Mouse (Mus musculus) thymus, postnatal 0 days (tissue): ENCODE data around the gene Anapc15-ps. TPM values are rescaled to one million over a fixed set of nuclear protein-coding genes. Genes with fewer than 3 reads are reported as not detected.

Source experiments
- DNase-seq: peaks from one replicate; pipeline ENCODE4 v3.0.0-alpha.2; 2015; ENCODE audit warnings: low spot score
- polyA plus RNA-seq: library from polyadenylated mRNA; unstranded; fragments of >200 nt; fragmentation: Nextera tagmentation; extraction: Ambion mirVana; gene quantifications from 2 replicates; pipeline ENCODE4 v1.2.1, GENCODE M21; 2015

Gene Anapc15-ps
- polyA plus RNA-seq, 1 experiment from 2014 or later, result not detected

DNA sequence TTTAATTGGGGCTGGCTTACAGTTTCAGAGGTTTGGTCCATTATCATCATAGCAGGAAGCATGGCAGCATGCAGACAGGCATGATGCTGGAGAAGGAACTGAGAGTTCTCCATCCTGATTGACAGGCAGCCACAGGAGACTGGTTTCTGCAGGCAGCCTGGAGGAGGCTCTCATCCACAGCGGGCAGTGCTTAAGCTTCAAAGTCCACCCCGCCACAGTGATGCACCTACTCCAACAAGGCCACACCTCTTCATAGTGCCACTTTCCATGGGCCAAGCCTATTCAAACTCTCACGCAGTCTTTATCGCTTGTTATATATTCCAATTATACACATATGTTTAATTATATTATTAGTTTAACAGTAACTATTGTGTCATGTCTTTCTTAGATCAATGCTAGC is 18.1 kb upstream of the Anapc15-ps start:
- DNase-seq, result no peak

DNA sequence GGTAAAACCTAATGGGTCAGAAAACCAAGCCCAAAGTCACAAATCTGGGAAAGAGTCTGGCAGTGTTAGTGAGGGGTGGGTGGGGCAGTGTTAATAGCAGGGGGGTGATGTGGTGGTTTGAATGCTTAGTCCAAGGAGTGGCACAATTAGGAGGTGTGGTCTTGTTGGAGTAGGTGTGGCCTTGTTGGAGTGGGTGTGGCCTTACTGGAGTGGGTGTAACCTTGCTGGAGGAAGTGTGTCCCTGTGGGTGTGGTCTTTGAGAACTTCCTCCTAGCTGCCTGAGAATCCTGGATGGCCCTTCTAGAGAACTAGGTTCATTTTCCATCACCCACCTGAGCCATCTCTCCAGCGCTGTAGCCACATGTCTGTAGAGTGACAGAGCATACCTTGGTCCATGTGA is 16.6 kb upstream of the Anapc15-ps start:
- no peak for DNase-seq

DNA sequence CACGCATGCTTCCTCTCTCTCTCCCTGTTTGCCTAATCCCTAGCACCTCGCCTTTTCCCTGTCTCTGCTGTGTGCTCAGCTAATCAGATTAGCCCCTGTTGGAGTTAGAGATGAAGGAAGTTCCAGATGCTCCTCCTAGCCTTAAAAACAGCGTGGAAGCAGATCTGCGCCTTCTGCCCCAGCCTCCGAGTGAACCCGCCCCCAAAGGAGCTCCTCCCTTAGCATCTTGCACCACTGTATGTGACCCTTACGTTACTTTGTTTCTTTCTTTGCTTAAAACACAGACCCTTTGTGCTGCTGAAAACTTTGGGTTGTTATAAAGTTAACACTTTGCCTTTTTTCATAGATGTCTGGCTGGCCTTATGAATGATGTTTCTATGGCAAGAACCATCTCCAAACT is 15.8 kb upstream of the Anapc15-ps start:
- no peak for DNase-seq

DNA sequence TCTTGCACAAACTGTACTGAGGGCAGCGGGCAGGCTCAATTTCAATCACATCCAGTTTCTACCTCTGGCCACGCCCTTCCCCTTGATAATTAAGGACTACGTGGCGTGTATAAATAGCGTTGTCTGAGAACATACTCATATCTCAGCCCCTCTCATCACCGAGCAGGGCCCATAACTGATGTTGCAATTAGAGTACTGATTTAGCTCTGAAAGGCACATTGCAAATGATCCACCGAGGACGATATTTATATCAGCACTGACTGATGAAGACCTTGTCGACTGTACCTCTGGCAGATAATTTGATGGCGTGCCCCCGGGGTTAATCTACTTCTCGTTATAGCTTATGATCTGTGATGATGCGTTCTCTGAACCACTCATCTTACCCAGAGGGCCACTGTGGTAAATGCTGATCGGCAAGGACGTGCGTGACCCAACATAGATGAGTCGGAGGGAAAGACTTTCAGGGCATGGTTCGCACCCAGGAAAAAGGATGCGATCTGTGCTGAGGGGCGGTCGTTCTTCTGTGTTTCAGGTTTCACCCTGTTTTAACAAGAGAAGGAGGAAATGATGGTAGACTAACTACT is 14.4 kb upstream of the Anapc15-ps start:
- no peak for DNase-seq

DNA sequence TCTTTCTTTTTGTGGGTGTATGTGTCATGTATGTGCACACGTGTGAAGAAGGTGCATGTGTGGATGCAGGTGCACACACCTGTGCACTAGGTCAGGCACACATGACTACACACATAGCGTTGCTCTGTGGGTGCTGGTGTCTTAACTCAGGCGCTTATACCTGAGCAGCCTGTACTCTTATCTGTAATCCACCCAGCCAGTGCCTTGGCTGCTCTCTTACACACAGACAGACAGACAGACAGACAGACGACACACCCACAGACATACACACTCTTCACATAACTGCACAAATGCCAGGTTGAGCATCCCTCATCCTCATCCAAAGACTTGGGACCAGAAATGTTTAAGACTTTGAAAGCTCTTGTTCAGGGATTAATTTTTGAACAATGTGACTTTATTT is 12.8 kb upstream of the Anapc15-ps start:
- DNase-seq, result no peak

DNA sequence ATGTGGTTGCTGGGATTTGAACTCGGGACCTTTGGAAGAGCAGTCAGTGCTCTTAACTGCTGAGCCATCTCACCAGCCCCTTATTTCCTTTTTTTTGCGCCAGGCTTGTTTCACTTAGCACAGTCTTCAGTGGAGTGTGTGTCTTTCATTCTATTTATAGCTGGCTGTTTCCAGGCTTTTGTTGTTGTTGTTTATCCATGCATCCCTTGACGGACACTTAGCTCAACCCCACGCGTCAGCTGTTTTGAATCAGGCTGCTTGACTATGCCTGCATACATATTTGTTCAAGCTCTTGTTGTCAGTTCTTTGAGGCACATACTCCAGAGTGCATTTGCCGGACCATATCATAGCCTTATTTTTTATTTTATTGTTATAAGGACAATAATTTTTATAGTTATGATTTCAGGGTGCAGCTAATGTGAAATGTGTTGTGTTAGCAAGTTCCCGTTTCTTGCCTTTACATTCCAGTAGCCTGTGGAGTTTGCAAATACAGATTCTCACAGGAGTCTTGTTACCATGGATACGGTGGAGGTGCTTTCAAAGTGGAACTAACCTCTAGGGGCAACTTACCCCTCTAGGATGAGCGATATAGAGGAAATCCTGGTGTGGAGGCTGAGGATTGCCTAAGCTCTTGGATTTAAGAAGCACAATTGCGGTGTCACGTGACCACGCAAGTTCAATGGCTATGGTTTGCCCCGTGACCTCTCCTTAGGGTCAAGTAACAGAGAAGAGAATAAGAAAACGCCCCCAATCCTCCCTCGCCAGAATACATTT is 11.7 kb upstream of the Anapc15-ps start:
- DNase-seq, result no peak

DNA sequence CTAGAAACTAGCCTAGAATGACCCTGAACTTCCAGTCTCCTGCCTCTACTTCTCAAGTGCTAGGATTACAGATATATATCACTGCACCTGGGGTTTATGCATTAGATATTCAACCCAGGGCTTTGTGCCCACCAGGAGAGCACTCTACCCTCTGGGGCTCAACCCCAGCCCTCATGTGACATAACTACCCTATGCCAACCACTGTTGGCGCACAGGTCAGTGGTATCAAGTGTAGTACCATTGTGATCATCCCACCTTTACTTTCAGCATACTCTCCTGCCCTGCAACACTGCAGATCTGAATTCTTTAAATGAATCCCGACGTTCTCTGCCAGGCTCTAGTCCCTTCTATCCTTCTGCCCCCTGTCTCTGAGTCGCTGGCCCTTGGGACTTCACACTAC is 11.0 kb upstream of the Anapc15-ps start:
- DNase-seq, result no peak

DNA sequence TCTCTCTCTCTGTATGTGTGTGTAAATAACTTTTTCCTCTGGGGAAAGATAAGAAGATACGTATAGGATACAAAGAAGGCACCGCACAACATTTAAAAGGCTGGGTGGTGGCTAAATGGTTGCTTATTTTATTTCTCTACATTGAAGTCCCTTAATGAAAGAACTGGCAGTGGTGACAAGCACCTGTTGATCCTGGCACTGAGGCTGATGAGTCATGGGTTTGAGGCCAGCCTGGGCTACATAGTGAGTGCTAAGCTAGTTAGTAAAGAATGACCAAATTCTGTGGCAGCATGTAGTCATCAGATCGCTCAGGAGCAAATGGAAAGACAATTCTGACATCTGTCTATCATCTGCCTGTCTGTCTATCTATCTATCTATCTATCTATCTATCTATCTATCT is 10.5 kb upstream of the Anapc15-ps start:
- DNase-seq, result no peak

DNA sequence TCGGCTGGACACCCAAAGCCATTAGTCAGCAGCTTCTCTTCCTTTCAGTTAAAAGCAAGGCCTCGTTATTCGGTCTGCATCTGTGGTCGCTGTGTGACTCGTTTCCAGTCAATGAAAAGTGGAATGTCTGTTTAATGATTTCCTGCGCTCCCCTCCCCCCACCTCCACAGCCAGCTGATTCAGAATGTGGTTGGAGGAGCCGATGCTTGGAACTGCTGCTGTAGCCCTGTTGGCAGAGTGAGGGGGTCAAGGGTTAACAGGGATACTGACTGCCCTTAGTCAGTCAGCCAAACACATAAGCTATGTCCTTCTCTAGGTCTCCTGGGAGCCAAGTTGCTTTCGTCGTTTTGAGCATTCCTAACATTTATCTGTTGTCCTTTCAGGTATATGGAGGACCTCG is 9.7 kb upstream of the Anapc15-ps start:
- DNase-seq, result no peak

DNA sequence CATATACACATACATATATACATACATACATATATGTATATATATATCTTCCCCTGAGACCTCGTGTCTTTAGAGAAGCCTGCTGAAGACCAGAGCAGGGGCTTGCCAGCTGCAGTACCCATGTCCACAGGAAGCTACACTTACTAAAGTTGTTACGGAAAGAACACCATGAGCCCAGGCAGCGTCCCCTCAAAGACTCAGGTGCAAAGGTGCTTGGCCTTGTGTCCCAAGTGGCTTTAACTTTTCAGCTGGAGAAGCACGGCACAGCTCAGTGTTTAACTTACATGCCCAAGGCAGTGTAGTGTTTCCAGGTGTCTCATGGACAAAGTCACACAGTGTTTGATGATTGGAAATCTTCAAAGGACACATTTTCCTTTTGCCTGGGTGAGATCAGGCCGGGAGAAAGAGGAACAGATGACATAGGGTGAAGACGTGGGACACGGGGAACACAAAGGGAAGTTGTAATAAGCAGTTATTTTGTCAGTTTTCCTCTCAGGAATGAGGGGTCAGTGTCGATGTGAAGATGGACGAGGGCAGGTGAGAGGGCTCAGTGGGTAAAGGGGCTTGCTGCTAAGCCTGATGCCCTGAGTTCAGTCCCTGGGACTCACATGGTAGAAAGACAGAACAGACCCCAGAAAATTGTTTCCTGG is 9.0 kb upstream of the Anapc15-ps start:
- no peak for DNase-seq

DNA sequence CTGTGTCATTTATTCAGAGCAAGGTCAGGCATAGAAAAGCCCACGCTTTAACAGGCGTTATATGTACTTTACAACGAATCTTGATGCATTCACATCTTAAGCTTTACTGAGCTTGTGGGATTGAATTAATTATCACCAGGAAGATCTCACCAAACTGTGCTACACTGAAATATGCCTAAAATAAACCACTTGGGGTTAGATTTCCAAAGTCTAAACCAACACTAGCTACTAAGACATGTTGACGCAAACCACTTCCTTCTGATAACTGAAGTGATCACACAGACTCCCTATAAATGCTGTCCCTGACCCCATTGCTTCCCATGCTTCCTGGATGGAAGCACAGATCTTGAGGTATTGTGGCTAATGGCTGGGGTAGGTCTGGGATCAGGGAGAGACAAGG is 8.2 kb upstream of the Anapc15-ps start:
- no peak for DNase-seq

DNA sequence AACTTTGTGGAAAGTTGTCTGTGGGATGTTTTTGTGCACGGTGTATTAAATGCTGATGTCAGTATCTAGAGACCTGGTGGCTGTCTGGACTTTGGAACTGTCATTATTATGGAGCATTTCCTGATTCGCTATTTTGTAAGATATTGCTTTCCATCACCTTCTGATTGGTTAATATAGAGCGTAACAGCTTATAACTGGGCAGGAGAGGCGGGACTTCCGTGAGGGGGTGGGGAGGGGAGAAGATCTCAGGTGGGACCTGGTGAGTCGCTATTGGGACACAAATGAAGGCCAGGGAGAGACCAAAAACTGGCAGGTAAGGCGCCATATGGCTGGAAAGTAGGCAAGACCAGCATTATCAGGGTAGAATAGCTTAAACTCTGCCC is 7.8 kb upstream of the Anapc15-ps start:
- peak; percentile 20 for DNase-seq

DNA sequence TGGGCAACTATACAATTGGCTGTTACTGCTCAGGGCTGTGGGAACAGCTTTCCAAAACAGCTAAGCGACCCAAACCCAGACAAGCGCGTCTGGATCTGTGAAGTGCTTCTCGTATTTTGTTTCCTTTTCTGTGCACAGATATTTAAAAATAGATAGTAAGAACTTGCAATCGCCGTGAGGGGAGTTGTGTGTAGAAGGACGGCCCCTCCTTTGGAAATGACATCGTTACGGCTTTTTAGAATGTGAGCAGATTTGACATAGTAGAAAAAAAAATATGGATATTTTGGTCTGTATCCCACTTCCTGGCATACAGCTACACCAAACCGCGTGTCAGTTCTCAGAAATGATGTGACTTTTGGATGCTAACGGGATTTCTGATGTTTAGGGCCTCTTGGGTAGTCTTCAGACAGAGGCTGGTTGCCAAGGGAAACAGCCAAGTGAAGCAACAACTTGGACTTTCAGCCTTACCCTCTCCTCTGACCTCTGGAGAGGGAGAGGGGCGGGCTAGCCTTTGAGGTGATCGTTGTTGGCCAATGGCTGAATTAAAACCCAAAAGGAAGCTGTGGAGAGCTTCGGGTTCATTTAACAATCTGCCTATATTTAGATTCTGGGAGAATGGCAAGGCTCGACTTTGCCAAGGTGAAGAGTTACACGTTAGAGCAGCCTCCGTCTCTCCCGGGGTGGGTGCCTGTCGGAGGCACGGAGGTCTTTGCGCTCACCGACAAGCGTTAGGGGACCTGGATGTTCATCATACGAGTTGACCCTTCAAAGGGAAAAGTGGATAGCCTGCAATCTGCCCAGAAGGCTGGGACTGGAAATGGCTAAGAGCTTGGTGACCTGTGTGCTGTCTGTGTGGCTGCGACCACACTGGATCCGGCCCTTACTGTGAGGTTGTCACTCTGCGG is 7.2 kb upstream of the Anapc15-ps start:
- DNase-seq, result no peak

DNA sequence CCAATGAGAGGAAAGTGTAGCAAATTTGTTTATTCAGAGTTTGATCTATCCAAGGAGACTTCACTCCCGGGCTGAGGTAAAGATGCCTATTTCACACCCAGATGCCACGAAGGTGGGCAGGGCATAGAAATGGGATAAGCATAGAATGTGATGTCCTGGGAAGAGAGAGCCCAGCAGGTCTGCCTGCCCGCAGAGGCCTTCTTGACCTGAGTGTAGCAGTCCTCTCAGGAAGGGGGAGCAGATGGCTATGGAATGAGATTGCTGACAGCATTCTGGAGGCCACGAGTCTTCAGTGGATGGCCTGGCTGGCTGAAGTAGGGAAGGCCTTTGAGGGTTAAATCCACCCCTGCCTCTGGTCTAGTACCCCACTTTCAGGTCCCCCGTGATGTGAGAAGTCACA is 5.9 kb upstream of the Anapc15-ps start:
- DNase-seq, result no peak

DNA sequence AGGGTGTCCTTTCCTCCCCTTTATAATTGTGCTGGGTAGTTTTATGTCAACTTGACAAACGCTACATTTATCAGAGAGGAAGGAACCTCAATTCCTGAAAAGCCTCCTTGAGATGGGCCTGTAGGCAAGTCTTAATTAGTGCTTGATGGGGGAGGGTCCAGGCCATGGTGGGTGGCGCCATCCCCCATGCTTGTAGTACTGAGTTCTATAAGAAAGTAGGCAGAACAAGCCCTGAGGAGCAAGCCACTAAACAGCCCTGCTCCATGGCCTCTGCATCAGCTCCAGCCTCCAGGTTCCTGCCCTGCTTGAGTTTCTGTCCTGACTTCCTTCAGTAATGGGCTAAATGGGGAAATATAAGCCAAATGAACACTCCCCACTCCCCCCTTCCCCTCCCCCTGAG is 5.4 kb upstream of the Anapc15-ps start:
- DNase-seq, result no peak

DNA sequence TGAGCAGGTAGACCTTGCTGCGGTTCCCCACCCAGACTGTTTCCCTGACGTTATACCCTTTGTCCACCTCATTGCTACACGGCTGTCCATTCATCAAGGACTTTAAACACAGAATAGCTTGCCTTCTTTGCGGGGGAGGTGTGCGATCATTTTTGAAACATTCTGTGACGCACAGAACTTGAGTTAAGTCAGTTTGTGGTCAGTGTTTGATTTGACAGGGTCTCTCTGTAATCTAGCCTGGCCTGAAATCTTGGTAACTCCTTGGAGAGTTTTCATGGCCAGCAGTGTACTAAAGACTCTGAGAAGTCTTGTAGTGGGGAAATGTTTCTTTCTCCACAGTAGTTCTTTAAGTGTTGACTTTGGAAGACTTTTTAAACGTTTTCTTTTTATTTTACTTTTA is 5.0 kb upstream of the Anapc15-ps start:
- no peak for DNase-seq

DNA sequence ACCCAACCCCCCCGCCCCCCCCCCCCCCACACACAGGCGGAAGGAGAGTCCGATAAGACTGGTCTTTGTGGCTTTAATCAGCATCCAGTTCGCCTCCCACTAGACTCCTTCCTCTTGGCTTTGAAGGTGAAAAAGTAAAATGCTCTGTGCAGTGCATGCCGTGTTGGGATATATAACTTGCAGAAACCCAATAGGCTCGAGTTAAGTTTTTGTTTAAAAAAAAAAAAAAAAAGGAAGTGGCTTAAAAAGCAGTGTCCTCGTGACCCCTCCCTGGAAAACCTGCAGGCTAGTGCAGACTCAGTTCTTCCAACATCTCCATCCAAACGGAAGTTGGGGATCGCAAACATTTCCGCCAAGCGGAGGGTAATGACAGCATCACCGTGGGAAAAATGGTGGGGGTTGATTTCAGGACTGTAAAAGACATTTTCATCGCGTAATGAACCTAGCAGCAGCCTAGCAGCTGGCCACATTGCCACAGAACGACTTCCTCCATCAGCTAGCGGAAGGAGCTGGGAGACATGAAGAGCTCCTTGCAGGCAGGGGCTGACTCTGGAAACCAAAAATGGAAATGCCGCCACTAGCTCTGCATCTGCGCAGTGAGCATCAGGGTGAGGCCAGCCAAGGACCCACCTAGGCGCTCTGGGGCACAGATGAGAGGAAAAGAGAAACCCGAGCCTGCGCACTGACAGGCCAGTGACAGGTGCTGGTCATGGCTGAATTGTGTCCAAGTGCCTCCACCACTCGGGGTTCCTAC is 4.3 kb upstream of the Anapc15-ps start:
- DNase-seq, result peak; percentile 75

DNA sequence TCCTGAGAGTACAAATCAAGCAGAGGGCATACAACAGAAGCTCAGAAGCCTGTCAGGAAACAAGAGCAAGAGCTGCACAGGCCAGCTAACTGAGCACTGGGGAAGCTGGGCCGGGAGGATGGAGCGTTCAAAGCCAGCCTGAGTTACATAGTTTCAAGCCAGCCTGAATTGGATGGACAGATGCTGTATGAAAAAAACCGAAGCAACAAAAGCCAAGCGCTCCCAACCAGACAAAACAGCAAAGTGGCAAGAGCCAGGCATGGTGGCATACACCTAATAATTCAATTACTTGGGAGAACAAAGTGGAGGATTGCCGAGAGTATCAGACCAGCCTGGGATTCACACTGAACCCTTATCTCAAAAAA is 3.7 kb upstream of the Anapc15-ps start:
- DNase-seq, result no peak

DNA sequence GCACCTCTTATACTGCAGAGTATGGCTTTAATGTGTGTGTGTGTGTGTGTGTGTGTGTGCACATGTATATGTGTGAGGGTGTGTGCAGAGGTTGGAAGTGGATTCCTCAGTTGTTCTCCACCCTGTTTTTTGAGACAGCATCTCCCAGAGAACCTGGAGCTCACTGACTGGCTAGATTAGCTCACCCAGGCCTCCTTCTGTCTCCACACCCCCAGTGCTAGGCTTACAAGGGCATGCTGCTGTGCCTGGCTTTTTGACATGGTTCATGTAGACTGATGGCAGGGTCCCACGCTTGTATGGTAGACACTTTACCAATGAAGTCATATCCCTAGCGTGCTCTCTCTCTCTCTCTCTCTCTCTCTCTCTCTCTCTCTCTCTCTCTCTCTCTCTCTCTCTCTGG is 3.1 kb upstream of the Anapc15-ps start:
- DNase-seq, result no peak

DNA sequence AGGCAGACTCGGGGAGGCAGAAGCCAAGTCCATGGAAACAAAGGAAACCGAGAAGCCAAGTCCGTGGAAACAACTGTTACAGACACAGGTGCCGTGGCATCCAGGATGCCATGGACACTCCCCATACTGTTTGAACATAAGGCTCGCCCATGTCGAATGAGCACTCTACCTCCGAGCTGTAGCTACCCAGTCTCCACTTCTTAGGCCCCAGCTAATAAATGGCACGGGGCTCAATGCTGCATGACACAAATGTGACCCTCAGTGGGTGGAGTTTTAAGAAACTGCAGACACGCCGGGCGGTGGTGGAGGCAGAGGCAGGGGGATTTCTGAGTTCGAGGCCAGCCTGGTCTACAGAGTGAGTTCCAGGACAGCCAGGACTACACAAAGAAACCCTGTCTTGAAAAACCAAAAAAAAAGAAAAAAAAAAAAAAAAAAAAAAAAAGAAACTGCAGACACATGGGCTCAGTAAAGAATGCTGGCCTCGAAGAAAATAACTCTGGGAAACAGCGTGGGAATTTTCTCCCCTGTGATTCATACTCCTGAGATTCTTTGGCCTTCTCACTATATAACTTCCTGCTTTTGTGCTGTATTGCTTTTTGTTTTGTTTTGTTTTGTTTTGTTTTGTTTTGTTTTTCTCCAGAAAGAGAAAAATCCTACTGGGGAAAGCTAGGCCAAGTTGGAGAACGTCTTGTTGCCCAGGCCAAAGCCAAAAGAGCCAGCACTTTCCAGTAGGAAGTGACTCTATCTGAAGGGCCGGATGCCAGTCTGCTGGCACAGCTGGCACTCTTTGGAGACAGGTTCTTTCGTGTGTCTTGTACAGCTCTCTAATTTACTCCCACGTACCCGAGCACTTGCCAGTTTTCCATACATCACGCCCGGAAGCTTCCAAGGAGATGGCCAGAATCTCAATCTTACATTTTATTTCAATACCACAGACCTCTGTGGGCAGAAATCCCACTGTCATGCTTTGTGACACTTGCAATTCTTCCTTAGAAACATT is 2.2 kb downstream of the Anapc15-ps start:
- DNase-seq, result no peak
